12 mouse cellular contexts compared by ENCODE assay signal in the genomic region with DNA sequence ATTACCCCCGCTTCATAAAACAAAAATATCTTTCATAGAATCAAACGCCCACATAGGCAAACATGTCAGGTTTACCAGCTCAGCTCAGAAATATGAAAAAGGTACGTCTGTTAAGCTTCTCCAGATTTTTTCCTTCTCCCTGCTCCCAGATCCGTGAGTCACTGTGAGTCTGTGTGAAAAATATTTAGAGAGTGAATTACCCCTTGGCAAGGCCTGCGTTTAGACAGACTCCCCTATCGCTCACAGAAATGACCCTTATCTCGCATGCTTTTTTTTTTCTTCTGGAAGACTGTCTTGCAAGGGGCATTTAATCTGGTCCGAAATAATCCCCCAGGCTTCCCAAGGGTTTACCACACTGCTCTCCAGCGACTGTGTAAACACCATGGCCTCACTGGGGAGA.
"Had no signal": no experiment of that assay in that cellular context is flagged by ENCODE, and none has a peak within 500 bp of the region (broad histone marks: within the 10 kb centered on the region; RNA-seq: fewer than 3 reads in every experiment).

No protein-coding gene starts in this region.

- DNase-seq: kidney, adult 9 months; kidney, postnatal 4 days; liver, embryonic 13.5 days; liver, postnatal 0 days; lung, postnatal 36 days; thymus, postnatal 14 days had no signal

- H3K4me1 ChIP-seq: limb, embryonic 10.5 days; liver, embryonic 13.5 days; neural tube, embryonic 12.5 days had no signal

- H3K9me3 ChIP-seq: limb, embryonic 10.5 days; liver, embryonic 13.5 days; midbrain, embryonic 13.5 days; neural tube, embryonic 12.5 days had no signal

- H3K27me3 ChIP-seq: liver, embryonic 13.5 days; midbrain, embryonic 13.5 days; neural tube, embryonic 12.5 days had no signal

- H3K36me3 ChIP-seq: limb, embryonic 10.5 days; liver, embryonic 13.5 days; midbrain, embryonic 13.5 days; neural tube, embryonic 12.5 days had no signal

- H3K27ac ChIP-seq: kidney, postnatal 0 days; layer of hippocampus, adult 2 months; limb, embryonic 10.5 days; liver, embryonic 13.5 days; midbrain, embryonic 13.5 days; neural tube, embryonic 12.5 days; stomach, postnatal 0 days had no signal

- H3K4me3 ChIP-seq: layer of hippocampus, adult 2 months; limb, embryonic 10.5 days; liver, embryonic 13.5 days; midbrain, embryonic 13.5 days; neural tube, embryonic 12.5 days had no signal
